Mouse (Mus musculus): Measurements from ENCODE around the gene 4933421I07Rik. TPM values are rescaled to one million over a fixed set of nuclear protein-coding genes. Genes with fewer than 3 reads are reported as not detected.

4933421I07Rik gene
- polyA plus RNA-seq, 1 experiment: not detected

DNA sequence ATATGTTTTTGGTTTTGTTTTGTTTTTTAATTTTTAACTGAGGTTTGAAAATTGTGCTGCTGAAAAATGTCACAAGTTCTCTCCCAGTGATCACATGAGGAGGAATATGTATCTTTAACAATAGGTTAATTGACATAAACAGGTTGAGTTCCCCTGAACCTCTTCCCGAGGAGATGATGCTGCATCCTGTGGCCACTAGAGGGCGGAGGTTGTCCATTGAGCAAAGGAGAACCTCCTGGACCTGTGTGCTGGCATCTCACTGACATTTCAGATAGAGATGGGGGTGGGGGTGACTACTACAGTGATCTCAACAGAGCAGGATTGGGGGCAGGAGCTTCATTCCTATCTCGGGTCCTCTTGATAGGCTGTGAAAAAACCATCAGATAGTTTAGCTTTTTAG lies 2.7 kb upstream of the 4933421I07Rik start:
- Histone ChIP-seq H3K27me3 (ENCODE audit: control insufficient read depth, insufficient read depth, low read length, poor library complexity, severe bottlenecking) (no peaks in the 10 kb centered on the region), H3K36me3 (ENCODE audit: control insufficient read depth, insufficient read depth, low read length, poor library complexity, severe bottlenecking) (no peaks in the 10 kb centered on the region), H3K4me3 (ENCODE audit: low read depth, low read length) (no peak overlapping the region), H3K27ac (ENCODE audit: insufficient read depth, low read length) (no peak overlapping the region), H3K4me1 (ENCODE audit: control insufficient read depth, insufficient read depth, low read length) (no peaks in the 10 kb centered on the region), H3K9me3 (replicated peaks; ENCODE audit: control insufficient read depth, insufficient read depth, low read length, poor library complexity, severe bottlenecking) (no peaks in the 10 kb centered on the region), H3K9ac (ENCODE audit: low read depth, poor library complexity, severe bottlenecking) (no peak overlapping the region)
- no peak for TF ChIP-seq EP300 (IDR thresholded peaks at IDR 0.05; ENCODE audit: insufficient read depth, low read depth, low read length)
- peak; percentile 90 for TF ChIP-seq CTCF (IDR thresholded peaks at IDR 0.05; ENCODE audit: low read depth, low read length)
- TF ChIP-seq POLR2A (IDR thresholded peaks at IDR 0.05; ENCODE audit: insufficient read depth, low read length): no peak

DNA sequence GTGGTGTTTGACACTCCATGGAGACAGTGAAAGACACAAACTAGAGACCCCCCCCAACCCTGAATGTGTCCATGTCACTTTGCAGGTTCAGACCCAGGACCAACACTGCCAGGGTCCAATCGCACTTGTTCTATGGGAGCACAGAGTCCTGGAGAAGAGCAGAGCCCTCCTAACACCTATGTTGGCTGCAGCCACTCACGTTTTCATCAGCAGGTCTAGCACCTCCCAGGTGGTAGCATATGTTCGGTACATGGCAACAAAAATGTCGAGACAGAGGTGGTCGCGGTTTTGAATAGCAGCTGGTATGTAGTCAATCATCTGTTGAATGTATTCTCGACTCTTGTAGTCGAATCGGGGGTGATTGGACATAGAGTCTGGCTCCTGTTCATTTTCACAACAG lies 568 bp downstream of the 4933421I07Rik start:
- Histone ChIP-seq H3K27ac (ENCODE audit: insufficient read depth, low read length) (no peak overlapping the region), H3K4me3 (ENCODE audit: low read depth, low read length) (no peak overlapping the region), H3K36me3 (ENCODE audit: control insufficient read depth, insufficient read depth, low read length, poor library complexity, severe bottlenecking) (no peaks in the 10 kb centered on the region), H3K27me3 (ENCODE audit: control insufficient read depth, insufficient read depth, low read length, poor library complexity, severe bottlenecking) (no peaks in the 10 kb centered on the region), H3K4me1 (ENCODE audit: control insufficient read depth, insufficient read depth, low read length) (no peaks in the 10 kb centered on the region), H3K9ac (ENCODE audit: low read depth, poor library complexity, severe bottlenecking) (no peak overlapping the region), H3K9me3 (replicated peaks; ENCODE audit: control insufficient read depth, insufficient read depth, low read length, poor library complexity, severe bottlenecking) (no peaks in the 10 kb centered on the region)
- TF ChIP-seq EP300 (IDR thresholded peaks at IDR 0.05; ENCODE audit: insufficient read depth, low read depth, low read length): no peak
- no peak for TF ChIP-seq POLR2A (IDR thresholded peaks at IDR 0.05; ENCODE audit: insufficient read depth, low read length)
- no peak for TF ChIP-seq CTCF (IDR thresholded peaks at IDR 0.05; ENCODE audit: low read depth, low read length)

Other genes starting within 250 kb of the 4933421I07Rik start
- not detected in 2 replicates for gene Vmn2r61, start 188.1 kb downstream of the 4933421I07Rik start, polyA plus RNA-seq (2011; ENCODE audit: insufficient read depth, insufficient read length, low read depth, missing spikeins)
- gene Zfp141, start 57.6 kb upstream of the 4933421I07Rik start, polyA plus RNA-seq (2011; ENCODE audit: insufficient read depth, insufficient read length, low read depth, missing spikeins): 31.9 and 37.8 TPM in 2 replicates
- not detected in 2 replicates for gene Gm21028, start 130.5 kb upstream of the 4933421I07Rik start, polyA plus RNA-seq (2011; ENCODE audit: insufficient read depth, insufficient read length, low read depth, missing spikeins)
- 9.3 and 13.2 TPM in 2 replicates for gene Zfp977, start 144.4 kb upstream of the 4933421I07Rik start, polyA plus RNA-seq (2011; ENCODE audit: insufficient read depth, insufficient read length, low read depth, missing spikeins)
- 11.7 and 14.6 TPM in 2 replicates for gene Zfp976, start 194.5 kb upstream of the 4933421I07Rik start, polyA plus RNA-seq (2011; ENCODE audit: insufficient read depth, insufficient read length, low read depth, missing spikeins)
- 22.5 and 22.9 TPM in 2 replicates for gene Zfp975, start 244.6 kb upstream of the 4933421I07Rik start, polyA plus RNA-seq (2011; ENCODE audit: insufficient read depth, insufficient read length, low read depth, missing spikeins)